Mouse (Mus musculus): Measurements from ENCODE around the gene Dhx58. TPM values are rescaled to one million over a fixed set of nuclear protein-coding genes. Genes with fewer than 3 reads are reported as not detected.
A peak's percentile ranks its signal among the peaks of the same experiment; 100 is the strongest.

Gene Dhx58
- polyA plus RNA-seq (2016; fragmentation: Nextera tagmentation; extraction: Ambion mirVana): 1.4 and 2.7 TPM in 2 replicates

DNA sequence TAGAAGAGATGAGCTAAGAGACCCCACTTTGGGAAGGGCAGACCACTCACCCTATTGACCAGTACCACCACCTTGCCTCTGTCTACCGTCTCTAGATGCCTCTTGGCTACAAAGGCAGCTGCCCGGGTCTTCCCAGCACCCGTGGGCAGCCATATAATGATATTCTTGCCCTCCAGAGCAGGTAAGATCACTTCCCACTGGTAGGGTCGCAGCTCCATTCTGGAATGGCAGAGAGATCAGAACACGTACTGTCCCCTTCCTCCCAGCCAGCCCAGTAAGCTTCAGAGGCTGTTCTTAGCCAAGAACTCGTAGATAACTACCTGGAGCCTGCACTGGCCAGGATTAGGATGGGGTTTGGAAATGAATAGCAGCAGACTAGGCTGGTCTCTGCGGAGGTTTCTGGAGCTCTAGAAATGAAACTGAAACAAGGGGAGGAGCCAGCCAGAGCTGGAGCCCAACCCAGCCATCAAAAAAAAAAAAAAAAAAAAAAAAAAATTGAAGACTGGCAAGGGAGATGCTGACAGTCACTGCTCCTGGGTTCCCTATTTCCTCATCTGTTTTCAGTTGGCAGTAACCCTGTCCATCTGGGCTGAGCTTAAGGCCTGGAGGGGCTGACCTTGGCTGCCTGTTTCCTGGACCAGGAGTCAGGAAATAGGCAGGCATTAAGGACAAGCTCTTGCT, at the start of gene Dhx58:
Gene Dhx58, minus strand, starts transcription at position 421 of the 681 bp plus-strand sequence.
- H3K36me3 ChIP-seq: peaks cover 46% of the 10 kb centered on the region
- H3K4me2 ChIP-seq (replicated peaks): no peak within 1 kb of the TSS
- H3K4me3 ChIP-seq: no peak within 1 kb of the TSS
- no peak within 1 kb of the TSS for H3K9ac ChIP-seq
- ATAC-seq (ENCODE audit: low FRiP score): no peak
- peaks cover 6% of the 10 kb centered on the region; the same call in 1 of the 2 replicates for H3K27me3 ChIP-seq
- H3K9me3 ChIP-seq (replicated peaks): no peaks in the 10 kb centered on the region
- WGBS: 70% methylated on average over 7 of the region's 7 CpGs
- H3K27ac ChIP-seq: no peak within 1 kb of the TSS
- H3K4me1 ChIP-seq: peaks cover 8% of the 10 kb centered on the region; the same call in 1 of the 2 replicates

DNA sequence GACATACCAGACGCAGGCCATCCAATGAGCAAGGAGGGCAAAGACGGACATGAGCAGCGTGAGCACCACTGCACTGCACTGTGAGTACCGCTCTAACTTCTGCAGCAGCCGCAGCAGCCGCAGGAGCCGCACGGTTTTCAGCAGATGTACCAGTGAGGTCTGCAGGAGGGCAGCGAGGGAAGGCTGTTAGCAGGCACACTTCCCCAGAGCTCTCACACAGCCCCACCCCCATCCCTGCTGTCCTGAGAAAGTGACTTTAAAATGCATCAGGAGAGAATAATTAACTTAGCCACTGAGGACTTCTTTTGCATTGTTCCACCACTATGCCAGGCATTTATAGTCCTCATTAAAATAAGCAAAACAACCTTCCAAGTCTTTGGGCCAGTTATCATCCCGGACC, 48.2 kb upstream of the Dhx58 start:
- Histone ChIP-seq H3K4me3 (no peak overlapping the region), H3K27me3 (peaks cover 36% of the 10 kb centered on the region), H3K9me3 (replicated peaks) (no peaks in the 10 kb centered on the region), H3K9ac (no peak overlapping the region), H3K4me1 (no peaks in the 10 kb centered on the region), H3K36me3 (peaks cover 28% of the 10 kb centered on the region), H3K27ac (no peak overlapping the region), H3K4me2 (replicated peaks) (no peak overlapping the region)
- no peak for ATAC-seq (ENCODE audit: low FRiP score)
- WGBS: 37% methylated on average over 10 of the region's 10 CpGs

DNA sequence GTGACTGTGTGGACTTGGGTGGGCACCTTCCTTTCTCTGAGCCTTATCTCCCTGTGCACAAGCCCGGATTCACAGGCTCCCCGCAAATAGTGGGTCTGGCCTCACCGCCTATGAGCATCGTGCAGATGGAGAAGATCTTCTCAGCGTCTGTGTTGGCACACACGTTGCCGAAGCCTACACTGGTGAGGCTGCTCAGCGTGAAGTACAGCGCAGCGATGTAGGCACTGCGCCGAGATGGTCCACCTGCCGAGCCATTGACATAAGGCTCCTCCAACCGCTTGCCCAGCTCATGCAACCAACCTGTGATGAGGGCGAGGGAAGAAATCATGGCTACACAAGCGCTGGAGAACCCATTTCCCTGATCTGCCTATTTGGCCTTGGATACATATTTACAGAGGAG, 46.1 kb upstream of the Dhx58 start:
- peaks cover 34% of the 10 kb centered on the region for H3K27me3 ChIP-seq
- no peaks in the 10 kb centered on the region for H3K4me1 ChIP-seq
- 94% methylated on average over 16 of the region's 16 CpGs for WGBS
- no peak for ATAC-seq (ENCODE audit: low FRiP score)
- H3K9me3 ChIP-seq (replicated peaks): no peaks in the 10 kb centered on the region
- H3K36me3 ChIP-seq: peaks cover 23% of the 10 kb centered on the region
- no peak overlapping the region for H3K4me2 ChIP-seq (replicated peaks)
- H3K9ac ChIP-seq: no peak overlapping the region
- H3K27ac ChIP-seq: no peak overlapping the region
- H3K4me3 ChIP-seq: no peak overlapping the region

DNA sequence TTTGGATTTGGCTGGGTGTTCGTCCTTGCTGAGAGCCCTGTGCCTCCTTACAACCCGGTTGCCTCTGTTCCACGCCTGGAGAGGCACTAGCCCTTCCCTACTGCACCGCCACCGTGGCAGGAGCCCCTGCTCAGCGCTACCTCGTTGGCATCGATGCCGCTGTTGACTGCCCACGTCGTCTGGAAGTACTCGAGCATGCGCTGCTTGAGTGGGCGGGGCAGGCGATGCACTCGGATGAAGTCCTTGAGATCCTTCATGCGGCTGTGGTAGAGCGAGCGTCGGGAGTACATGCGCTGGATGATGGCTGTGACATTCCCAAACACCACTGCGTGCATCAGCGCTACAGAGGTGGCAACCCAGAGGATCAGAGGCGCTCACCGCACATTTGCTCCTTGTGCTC, 45.4 kb upstream of the Dhx58 start:
- Histone ChIP-seq H3K9me3 (replicated peaks) (no peaks in the 10 kb centered on the region), H3K4me1 (no peaks in the 10 kb centered on the region), H3K36me3 (peaks cover 19% of the 10 kb centered on the region), H3K4me3 (no peak overlapping the region), H3K27me3 (peaks cover 33% of the 10 kb centered on the region), H3K9ac (no peak overlapping the region), H3K4me2 (replicated peaks) (no peak overlapping the region), H3K27ac (no peak overlapping the region)
- ATAC-seq (ENCODE audit: low FRiP score): no peak
- whole genome bisulfite sequencing: 49% methylated on average over 25 of the region's 25 CpGs

DNA sequence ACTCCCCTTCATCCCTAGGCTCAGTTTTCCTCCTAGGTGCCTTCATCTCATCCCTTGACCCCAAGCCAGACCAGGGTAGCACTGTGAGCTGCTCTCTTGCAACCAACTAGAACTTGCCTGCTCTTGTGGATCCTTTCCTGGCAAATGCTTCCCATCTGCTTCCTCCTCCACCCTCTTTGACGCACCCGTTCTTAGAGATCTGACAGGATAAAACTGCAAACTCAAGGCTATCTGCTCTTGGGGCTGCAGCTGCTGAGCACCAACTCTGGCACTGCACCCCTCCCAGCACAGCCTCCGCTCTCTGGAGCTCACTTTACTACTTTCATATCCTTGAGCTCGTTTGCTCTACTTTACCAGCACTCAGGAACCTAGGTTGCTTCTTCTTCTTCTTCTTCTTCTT, 44.5 kb upstream of the Dhx58 start:
- Histone ChIP-seq H3K4me1 (no peaks in the 10 kb centered on the region), H3K27me3 (peaks cover 27% of the 10 kb centered on the region), H3K27ac (no peak overlapping the region), H3K4me2 (replicated peaks) (no peak overlapping the region), H3K4me3 (no peak overlapping the region), H3K9me3 (replicated peaks) (no peaks in the 10 kb centered on the region), H3K9ac (no peak overlapping the region), H3K36me3 (peaks cover 19% of the 10 kb centered on the region)
- no peak for ATAC-seq (ENCODE audit: low FRiP score)
- 83% methylated on average over 4 of the region's 4 CpGs for WGBS

DNA sequence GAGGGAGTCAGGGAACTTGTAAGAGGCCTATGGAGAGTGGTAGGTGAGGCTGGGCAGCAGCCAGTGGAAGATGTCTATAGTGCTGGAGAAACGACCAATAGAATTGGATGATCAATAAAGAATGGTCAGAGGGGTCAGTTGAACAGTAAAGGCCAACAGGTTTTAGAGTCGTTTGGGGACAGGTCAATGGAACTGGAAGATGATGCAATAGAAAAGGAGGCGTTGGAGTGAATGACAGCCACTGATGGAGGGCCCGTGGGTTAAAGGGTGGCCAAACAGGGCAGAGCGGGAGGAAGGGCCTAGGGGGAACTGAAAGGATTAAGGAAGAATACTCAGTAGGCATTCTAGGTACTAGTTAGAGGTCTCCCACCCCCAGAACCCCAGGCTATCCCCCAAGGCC, 43.0 kb upstream of the Dhx58 start:
- H3K36me3 ChIP-seq: peaks cover 19% of the 10 kb centered on the region
- peaks cover 25% of the 10 kb centered on the region for H3K27me3 ChIP-seq
- H3K4me2 ChIP-seq (replicated peaks): no peak overlapping the region
- H3K4me3 ChIP-seq: no peak overlapping the region
- WGBS: 74% methylated on average over 5 of the region's 5 CpGs
- no peak for ATAC-seq (ENCODE audit: low FRiP score)
- H3K27ac ChIP-seq: no peak overlapping the region
- H3K9me3 ChIP-seq (replicated peaks): no peaks in the 10 kb centered on the region
- no peak overlapping the region for H3K9ac ChIP-seq
- H3K4me1 ChIP-seq: no peaks in the 10 kb centered on the region

DNA sequence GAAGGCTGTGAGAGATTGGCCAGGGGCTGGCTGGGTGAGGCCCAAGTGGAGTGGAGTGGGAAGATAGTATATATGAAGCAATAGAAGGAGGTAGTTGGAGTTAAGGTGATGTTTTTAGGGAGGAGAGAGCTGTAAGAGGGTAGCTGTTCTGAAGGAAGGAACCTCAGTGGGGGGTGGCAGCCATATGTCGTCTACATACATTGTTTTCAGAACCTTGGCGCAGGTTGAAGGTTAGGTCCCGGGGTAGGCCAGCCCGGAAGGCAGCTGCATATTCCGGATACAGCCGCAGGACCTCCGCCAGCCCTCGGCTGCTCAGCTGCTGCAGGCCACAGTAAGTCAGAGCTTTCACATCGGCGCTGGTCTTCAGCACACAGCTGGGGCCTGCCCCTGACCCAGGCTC, 42.5 kb upstream of the Dhx58 start:
- peaks cover 25% of the 10 kb centered on the region for H3K27me3 ChIP-seq
- no peak overlapping the region for H3K4me3 ChIP-seq
- peaks cover 20% of the 10 kb centered on the region for H3K36me3 ChIP-seq
- no peak overlapping the region for H3K4me2 ChIP-seq (replicated peaks)
- 80% methylated on average over 10 of the region's 10 CpGs for WGBS
- H3K9me3 ChIP-seq (replicated peaks): no peaks in the 10 kb centered on the region
- H3K9ac ChIP-seq: no peak overlapping the region
- H3K4me1 ChIP-seq: no peaks in the 10 kb centered on the region
- no peak overlapping the region for H3K27ac ChIP-seq
- no peak for ATAC-seq (ENCODE audit: low FRiP score)

DNA sequence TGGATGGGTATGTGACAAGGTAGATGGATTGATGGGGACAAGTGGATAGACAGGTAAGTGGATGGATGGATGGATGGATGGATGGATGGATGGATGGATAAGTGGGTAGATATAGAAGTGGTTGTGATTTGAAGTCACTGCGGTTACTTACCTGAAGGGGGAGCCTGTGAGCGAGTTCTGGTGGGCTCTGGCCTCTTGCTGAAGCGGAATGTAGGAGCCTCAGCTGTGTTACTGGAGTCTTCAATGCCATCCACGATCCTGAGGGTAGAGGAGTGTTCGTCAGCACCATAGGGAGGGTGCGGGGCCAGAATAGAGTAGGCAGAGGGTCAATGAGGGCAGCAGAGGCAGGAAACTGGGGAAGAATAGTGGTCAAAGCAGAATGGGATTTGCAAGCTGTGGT, 41.0 kb upstream of the Dhx58 start:
- Histone ChIP-seq H3K9ac (no peak overlapping the region), H3K4me2 (replicated peaks) (no peak overlapping the region), H3K4me1 (no peaks in the 10 kb centered on the region), H3K27me3 (peaks cover 21% of the 10 kb centered on the region), H3K4me3 (no peak overlapping the region), H3K36me3 (peaks cover 13% of the 10 kb centered on the region), H3K27ac (no peak overlapping the region), H3K9me3 (replicated peaks) (no peaks in the 10 kb centered on the region)
- WGBS: 19% methylated on average over 6 of the region's 6 CpGs
- no peak for ATAC-seq (ENCODE audit: low FRiP score)

DNA sequence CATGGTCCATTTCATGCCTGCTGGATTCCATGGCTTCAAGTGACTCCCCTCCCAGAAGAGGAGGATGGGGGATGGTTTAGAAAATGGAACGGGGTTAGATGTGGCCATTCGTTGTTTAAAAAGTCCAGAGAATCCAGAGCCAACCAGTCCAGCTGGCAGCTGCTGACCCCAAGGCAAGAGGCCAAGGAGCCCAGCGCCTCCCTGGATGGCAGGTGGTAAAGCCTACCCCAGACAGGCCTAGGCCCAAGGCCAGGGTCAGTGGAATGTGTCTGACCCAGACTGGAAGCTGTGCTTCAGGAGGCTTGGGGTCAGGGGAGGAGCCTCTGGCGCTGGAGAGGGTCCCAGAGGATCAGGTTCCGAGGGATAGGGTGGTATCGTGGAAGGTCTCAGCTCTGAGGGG, 37.3 kb upstream of the Dhx58 start:
- Histone ChIP-seq H3K4me3 (no peak overlapping the region), H3K36me3 (0 out of 2 replicates have a peak, but pooled peaks cover 4% of the 10 kb centered on the region), H3K4me1 (peaks cover 15% of the 10 kb centered on the region), H3K4me2 (replicated peaks) (no peak overlapping the region), H3K9me3 (replicated peaks) (no peaks in the 10 kb centered on the region), H3K27me3 (no peaks in the 10 kb centered on the region), H3K9ac (no peak overlapping the region), H3K27ac (no peak overlapping the region)
- ATAC-seq (ENCODE audit: low FRiP score): no peak
- 75% methylated on average over 6 of the region's 6 CpGs for WGBS

DNA sequence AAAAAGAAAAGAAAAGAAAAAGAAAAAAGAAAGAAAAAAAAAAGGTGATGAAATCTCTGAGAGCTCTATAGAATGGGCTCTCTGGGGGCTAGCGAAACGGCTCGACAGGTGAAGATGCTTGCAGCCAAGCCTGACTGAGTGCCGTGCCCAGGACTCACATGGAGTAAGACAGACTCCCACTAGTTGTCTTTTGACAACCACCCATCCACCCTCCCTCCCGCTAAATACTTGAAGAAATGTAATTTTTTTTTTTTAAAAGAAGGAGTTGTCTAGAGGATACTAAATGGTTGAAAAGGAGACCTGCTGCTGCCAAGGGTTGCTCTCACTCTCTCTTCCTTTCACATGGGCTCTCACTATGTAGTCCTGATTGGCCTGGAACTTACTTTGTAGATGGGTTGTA, 34.7 kb upstream of the Dhx58 start:
- Histone ChIP-seq H3K36me3 (0 out of 2 replicates have a peak, but pooled peaks cover 4% of the 10 kb centered on the region), H3K4me2 (replicated peaks) (peak overlapping the region; percentile 89), H3K9ac (peak overlapping the region; percentile 36; the same call in 1 of the 2 replicates), H3K4me1 (peaks cover 20% of the 10 kb centered on the region), H3K9me3 (replicated peaks) (no peaks in the 10 kb centered on the region), H3K4me3 (peak overlapping the region; percentile 84), H3K27me3 (no peaks in the 10 kb centered on the region), H3K27ac (no peak overlapping the region; the same call in 1 of the 2 replicates)
- 29% methylated on average over 5 of the region's 5 CpGs for WGBS
- 0 out of 2 replicates have a peak, but pooled peaks have one; percentile 9 for ATAC-seq (ENCODE audit: low FRiP score)

DNA sequence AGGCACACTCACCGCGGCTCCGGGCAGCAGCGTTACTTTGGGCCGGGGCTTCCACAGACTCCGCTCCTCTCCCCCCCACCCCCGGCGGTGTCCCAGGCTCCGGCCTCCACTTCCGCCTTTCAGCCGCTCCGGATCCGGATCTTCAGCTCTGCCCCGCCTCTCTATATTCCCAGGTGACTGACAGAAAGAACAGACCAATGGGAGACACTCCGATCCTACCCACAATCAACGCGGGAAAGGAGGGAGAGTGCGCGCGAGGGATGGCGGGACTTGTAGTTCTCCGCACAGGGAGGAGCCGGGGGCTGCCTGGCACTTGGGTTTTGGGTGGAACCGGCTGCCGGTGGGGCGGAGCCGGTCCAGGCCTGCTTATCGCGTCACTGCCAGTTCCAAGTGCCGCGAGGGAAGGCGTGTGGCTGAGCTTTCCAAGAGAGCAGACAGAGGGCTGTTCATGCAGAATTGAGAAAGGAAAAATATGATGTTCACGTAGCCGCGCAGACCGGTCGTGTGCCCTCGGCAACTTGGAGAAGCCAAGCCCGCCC, 34.1 kb upstream of the Dhx58 start, which contains the start of gene Rab5c:
Gene Rab5c, minus strand, starts transcription at position 150 of the 539 bp plus-strand sequence.
- Histone ChIP-seq H3K27me3 (no peaks in the 10 kb centered on the region), H3K27ac (peak within 1 kb of the TSS; percentile 76), H3K4me1 (peaks cover 20% of the 10 kb centered on the region), H3K4me2 (replicated peaks) (peak within 1 kb of the TSS; percentile 89), H3K9ac (peak within 1 kb of the TSS; percentile 93), H3K36me3 (peaks cover 5% of the 10 kb centered on the region; the same call in 1 of the 2 replicates), H3K4me3 (peak within 1 kb of the TSS; percentile 84), H3K9me3 (replicated peaks) (no peaks in the 10 kb centered on the region)
- WGBS: under 1% methylated on average over 39 of the region's 39 CpGs
- ATAC-seq (ENCODE audit: low FRiP score): peak; percentile 99

DNA sequence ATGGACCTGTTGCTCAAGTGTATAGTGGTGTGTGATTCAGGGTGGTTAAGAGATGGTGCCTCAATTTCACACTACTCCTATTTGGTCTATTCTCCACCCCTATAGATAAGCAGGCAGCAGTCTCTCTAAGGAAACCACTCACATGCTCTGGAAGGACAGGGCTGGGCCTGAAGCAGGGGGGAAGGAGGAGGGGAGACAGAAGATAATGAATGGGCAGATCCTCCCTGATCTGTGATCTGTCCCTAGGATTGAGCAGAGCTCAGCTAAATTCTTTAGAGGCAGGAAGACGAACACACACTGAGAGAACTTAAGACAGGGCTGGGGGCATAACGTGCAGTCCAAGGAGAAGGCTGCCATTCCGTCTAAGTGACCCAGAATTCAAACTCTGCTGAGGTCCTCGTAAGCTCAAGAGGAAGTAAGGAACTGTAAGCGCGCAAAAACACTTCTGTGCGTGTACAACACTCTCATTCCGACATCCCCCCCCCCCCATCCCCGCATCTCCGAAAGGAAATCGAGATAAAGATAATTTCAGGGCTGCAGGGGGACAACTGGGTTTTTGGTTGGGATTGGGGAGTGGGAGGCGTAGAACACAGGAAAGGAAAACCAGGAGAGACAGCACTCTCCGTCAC, 33.1 kb upstream of the Dhx58 start:
- ATAC-seq (ENCODE audit: low FRiP score): no peak
- Histone ChIP-seq H3K4me1 (peaks cover 20% of the 10 kb centered on the region), H3K9me3 (replicated peaks) (no peaks in the 10 kb centered on the region), H3K27me3 (no peaks in the 10 kb centered on the region), H3K4me2 (replicated peaks) (peak overlapping the region; percentile 89), H3K9ac (peak overlapping the region; percentile 93), H3K4me3 (peak overlapping the region; percentile 84), H3K27ac (no peak overlapping the region), H3K36me3 (peaks cover 14% of the 10 kb centered on the region; the same call in 1 of the 2 replicates)
- WGBS: 3% methylated on average over 13 of the region's 13 CpGs
